Mouse (Mus musculus): ENCODE results near the gene Opcml. TPM values are rescaled to one million over a fixed set of nuclear protein-coding genes. Genes with fewer than 3 reads are reported as not detected.

Gene Opcml
- polyA plus RNA-seq, 1 experiment from 2014 or later: 4.1 TPM

GRCm38 (mm10) chr9:28028788-28029393, 238.3 kb downstream of the Opcml start:
- H3K36me3 ChIP-seq: no peaks in the 10 kb centered on the region
- H3K27ac ChIP-seq: no peak overlapping the region
- H3K9ac ChIP-seq: no peak overlapping the region
- no peak overlapping the region for H3K4me3 ChIP-seq (replicated peaks)
- no peak for ATAC-seq (ENCODE audit: insufficient read depth, low FRiP score, low read depth)
- H3K4me2 ChIP-seq: no peak overlapping the region
- no peaks in the 10 kb centered on the region for H3K27me3 ChIP-seq (replicated peaks)
- 54% methylated on average over 7 of the region's 7 CpGs for WGBS
- peaks cover 4% of the 10 kb centered on the region; the same call in 1 of the 2 replicates for H3K4me1 ChIP-seq
- no peaks in the 10 kb centered on the region for H3K9me3 ChIP-seq

- WGBS: 76% methylated on average over 2 of the region's 2 CpGs
- H3K9me3 ChIP-seq: no peaks in the 10 kb centered on the region
- H3K4me2 ChIP-seq: no peak overlapping the region
- H3K27ac ChIP-seq: no peak overlapping the region
- ATAC-seq (ENCODE audit: insufficient read depth, low FRiP score, low read depth): no peak
- H3K27me3 ChIP-seq (replicated peaks): no peaks in the 10 kb centered on the region
- H3K9ac ChIP-seq: no peak overlapping the region
- H3K4me3 ChIP-seq (replicated peaks): no peak overlapping the region
- no peaks in the 10 kb centered on the region for H3K4me1 ChIP-seq
- no peaks in the 10 kb centered on the region for H3K36me3 ChIP-seq
These were observed 258.6 kb downstream of the Opcml start for GRCm38 (mm10) chr9:28049157-28049556.

- Histone ChIP-seq H3K36me3 (no peaks in the 10 kb centered on the region), H3K4me1 (no peaks in the 10 kb centered on the region), H3K27ac (no peak overlapping the region), H3K9me3 (no peaks in the 10 kb centered on the region), H3K4me3 (replicated peaks) (no peak overlapping the region), H3K9ac (no peak overlapping the region), H3K4me2 (no peak overlapping the region), H3K27me3 (replicated peaks) (no peaks in the 10 kb centered on the region)
- WGBS: 46% methylated on average over 2 of the region's 2 CpGs
- ATAC-seq (ENCODE audit: insufficient read depth, low FRiP score, low read depth): no peak
These were observed 266.7 kb downstream of the Opcml start for GRCm38 (mm10) chr9:28057171-28057845.

DNA sequence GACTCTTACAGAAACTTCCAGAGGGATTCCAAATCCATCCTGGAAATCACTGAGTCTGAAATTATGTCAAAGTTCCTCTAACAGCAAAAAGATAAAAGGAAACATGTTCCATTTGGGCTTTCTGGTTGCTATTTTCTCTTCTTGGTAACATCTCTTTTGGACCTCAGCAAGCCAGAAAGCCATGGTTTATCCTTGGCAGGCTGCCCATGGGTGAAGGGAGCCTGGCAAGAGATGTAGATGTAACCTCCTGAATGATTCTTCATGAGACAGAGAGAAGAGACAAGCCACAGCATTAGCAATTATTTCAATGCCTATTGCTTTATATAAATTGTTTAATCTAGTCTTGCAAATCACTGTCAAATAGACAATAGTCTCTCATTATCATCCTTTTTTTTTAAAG, 274.6 kb downstream of the Opcml start:
- H3K27ac ChIP-seq: no peak overlapping the region
- no peaks in the 10 kb centered on the region for H3K4me1 ChIP-seq
- no peak overlapping the region for H3K4me2 ChIP-seq
- no peak overlapping the region for H3K4me3 ChIP-seq (replicated peaks)
- no peaks in the 10 kb centered on the region for H3K36me3 ChIP-seq
- no peaks in the 10 kb centered on the region for H3K27me3 ChIP-seq (replicated peaks)
- no peak overlapping the region for H3K9ac ChIP-seq
- no peaks in the 10 kb centered on the region for H3K9me3 ChIP-seq
- ATAC-seq (ENCODE audit: insufficient read depth, low FRiP score, low read depth): no peak

- H3K9me3 ChIP-seq: no peaks in the 10 kb centered on the region
- 36% methylated on average over 4 of the region's 4 CpGs for WGBS
- H3K4me3 ChIP-seq (replicated peaks): no peak overlapping the region
- H3K4me2 ChIP-seq: no peak overlapping the region
- no peaks in the 10 kb centered on the region for H3K36me3 ChIP-seq
- H3K27ac ChIP-seq: no peak overlapping the region
- H3K9ac ChIP-seq: no peak overlapping the region
- no peak for ATAC-seq (ENCODE audit: insufficient read depth, low FRiP score, low read depth)
- H3K4me1 ChIP-seq: no peaks in the 10 kb centered on the region
- no peaks in the 10 kb centered on the region for H3K27me3 ChIP-seq (replicated peaks)
These were observed 290.1 kb downstream of the Opcml start for GRCm38 (mm10) chr9:28080694-28081093.

DNA sequence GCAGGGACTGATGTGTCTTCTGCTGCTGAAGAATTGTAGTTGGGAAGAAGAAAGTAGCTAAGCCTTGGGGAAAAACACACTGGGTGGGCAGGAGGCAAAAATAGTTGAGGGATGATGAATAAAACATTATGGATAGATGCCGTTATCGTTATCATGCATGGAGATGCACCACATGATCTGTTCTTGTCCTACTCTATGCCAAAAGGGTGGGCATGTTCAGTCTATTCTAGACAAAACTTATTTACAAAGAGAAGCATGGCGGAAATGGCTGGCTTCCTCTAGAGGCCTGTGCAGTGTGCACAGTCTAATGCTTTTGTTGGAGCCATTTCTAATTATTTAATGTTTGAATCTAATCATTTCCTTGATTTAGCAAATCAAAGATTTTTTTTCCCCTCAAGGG, 293.2 kb downstream of the Opcml start:
- Histone ChIP-seq H3K4me1 (no peaks in the 10 kb centered on the region), H3K4me2 (no peak overlapping the region), H3K9me3 (no peaks in the 10 kb centered on the region), H3K36me3 (no peaks in the 10 kb centered on the region), H3K27me3 (replicated peaks) (no peaks in the 10 kb centered on the region), H3K27ac (no peak overlapping the region), H3K9ac (no peak overlapping the region), H3K4me3 (replicated peaks) (no peak overlapping the region)
- no peak for ATAC-seq (ENCODE audit: insufficient read depth, low FRiP score, low read depth)
- 92% methylated on average over 3 of the region's 3 CpGs for WGBS

- no peaks in the 10 kb centered on the region for H3K27me3 ChIP-seq (replicated peaks)
- peak; percentile 47; the same call in 1 of the 2 replicates for ATAC-seq (ENCODE audit: insufficient read depth, low FRiP score, low read depth)
These were observed 293.7 kb downstream of the Opcml start for GRCm38 (mm10) chr9:28084273-28084726.

DNA sequence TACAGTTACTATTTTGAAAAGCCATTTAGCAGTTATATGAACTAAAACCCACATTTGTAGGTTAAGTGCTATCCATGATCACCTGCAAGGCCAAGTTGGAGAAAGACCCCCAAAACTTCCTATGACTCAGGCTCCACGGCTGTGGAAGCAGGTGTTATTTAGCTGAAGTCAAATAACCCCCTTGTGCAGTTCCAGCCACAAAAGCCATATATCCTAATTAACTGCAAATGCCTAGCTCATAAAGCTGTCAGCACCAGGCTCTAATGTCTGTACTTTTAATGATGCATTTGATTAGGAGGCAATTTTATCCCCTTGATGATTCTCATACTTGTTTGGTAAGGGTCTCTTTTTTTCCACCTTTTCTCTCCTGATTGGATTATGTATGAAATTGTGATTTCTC, 300.8 kb downstream of the Opcml start:
- 48% methylated on average over 1 of the region's 1 CpGs for WGBS
- no peak for ATAC-seq (ENCODE audit: insufficient read depth, low FRiP score, low read depth)
- H3K4me1 ChIP-seq: no peaks in the 10 kb centered on the region

More at GRCm38 (mm10) chr9:28084273-28084726, 293.7 kb downstream of the Opcml start:
- Histone ChIP-seq H3K4me1 (no peaks in the 10 kb centered on the region), H3K27ac (no peak overlapping the region), H3K9me3 (no peaks in the 10 kb centered on the region), H3K4me2 (no peak overlapping the region), H3K9ac (no peak overlapping the region), H3K4me3 (replicated peaks) (no peak overlapping the region), H3K36me3 (no peaks in the 10 kb centered on the region)
- WGBS: 24% methylated on average over 2 of the region's 2 CpGs

DNA sequence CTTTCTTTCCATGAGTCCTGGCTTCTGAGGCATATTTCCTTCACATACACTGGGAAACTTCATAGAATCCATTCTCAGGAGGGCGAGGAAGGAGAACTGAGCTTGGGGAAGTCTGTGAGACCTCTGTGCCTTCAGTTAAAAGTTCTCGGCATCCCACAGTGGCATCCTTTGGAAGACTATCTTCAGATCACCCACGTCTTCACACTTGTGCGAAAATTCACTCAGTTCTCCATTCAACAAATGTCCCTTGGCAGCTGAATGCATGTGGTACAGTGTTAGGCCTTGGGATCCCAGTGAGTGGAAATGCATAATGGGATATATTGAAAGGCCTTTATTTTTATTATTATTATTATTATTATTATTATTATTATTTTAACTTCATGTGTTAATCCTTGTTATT, 304.1 kb downstream of the Opcml start:
- H3K9ac ChIP-seq: no peak overlapping the region
- H3K4me3 ChIP-seq (replicated peaks): no peak overlapping the region
- ATAC-seq (ENCODE audit: insufficient read depth, low FRiP score, low read depth): no peak
- no peaks in the 10 kb centered on the region for H3K4me1 ChIP-seq
- H3K4me2 ChIP-seq: no peak overlapping the region
- 82% methylated on average over 4 of the region's 4 CpGs for WGBS
- H3K9me3 ChIP-seq: no peaks in the 10 kb centered on the region
- H3K36me3 ChIP-seq: no peaks in the 10 kb centered on the region
- H3K27ac ChIP-seq: no peak overlapping the region
- no peaks in the 10 kb centered on the region for H3K27me3 ChIP-seq (replicated peaks)

More for the DNA sequence above, 300.8 kb downstream of the Opcml start:
- no peaks in the 10 kb centered on the region for H3K36me3 ChIP-seq
- no peak overlapping the region for H3K27ac ChIP-seq
- H3K27me3 ChIP-seq (replicated peaks): no peaks in the 10 kb centered on the region
- H3K4me3 ChIP-seq (replicated peaks): no peak overlapping the region
- no peak overlapping the region for H3K9ac ChIP-seq
- H3K9me3 ChIP-seq: no peaks in the 10 kb centered on the region
- no peak overlapping the region for H3K4me2 ChIP-seq

GRCm38 (mm10) chr9:28096204-28096603, 305.6 kb downstream of the Opcml start:
- no peaks in the 10 kb centered on the region for H3K9me3 ChIP-seq
- H3K4me2 ChIP-seq: no peak overlapping the region
- H3K27me3 ChIP-seq (replicated peaks): no peaks in the 10 kb centered on the region
- H3K4me1 ChIP-seq: no peaks in the 10 kb centered on the region
- WGBS: 91% methylated on average over 2 of the region's 2 CpGs
- no peaks in the 10 kb centered on the region for H3K36me3 ChIP-seq
- no peak for ATAC-seq (ENCODE audit: insufficient read depth, low FRiP score, low read depth)
- H3K27ac ChIP-seq: no peak overlapping the region
- no peak overlapping the region for H3K9ac ChIP-seq
- H3K4me3 ChIP-seq (replicated peaks): no peak overlapping the region

DNA sequence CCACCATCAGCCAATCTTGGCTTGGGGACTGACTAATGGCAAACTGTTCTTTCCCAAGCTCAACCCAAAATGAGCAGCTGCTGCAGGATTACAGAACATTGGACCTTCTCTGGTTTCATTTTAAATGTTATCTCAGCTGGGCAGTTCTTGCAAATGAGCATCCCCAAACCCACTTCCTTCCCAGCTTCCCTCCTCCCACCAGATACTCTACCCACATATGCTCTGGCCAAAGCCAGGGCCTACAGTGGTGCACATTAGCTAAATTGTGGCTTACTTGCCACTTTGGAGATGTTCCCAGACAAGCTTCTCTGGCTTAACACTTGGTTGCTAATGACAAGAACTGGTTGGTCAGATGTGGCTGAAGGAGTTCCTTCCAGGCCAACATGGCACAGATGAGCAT, 311.4 kb downstream of the Opcml start:
- Histone ChIP-seq H3K4me1 (no peaks in the 10 kb centered on the region), H3K4me3 (replicated peaks) (no peak overlapping the region)

GRCm38 (mm10) chr9:28121858-28122257, 331.3 kb downstream of the Opcml start:
- WGBS: 74% methylated on average over 2 of the region's 2 CpGs
- H3K9me3 ChIP-seq: no peaks in the 10 kb centered on the region
- H3K9ac ChIP-seq: no peak overlapping the region
- no peak overlapping the region for H3K27ac ChIP-seq
- H3K4me1 ChIP-seq: no peaks in the 10 kb centered on the region
- no peak overlapping the region for H3K4me2 ChIP-seq
- H3K27me3 ChIP-seq (replicated peaks): no peaks in the 10 kb centered on the region
- no peak for ATAC-seq (ENCODE audit: insufficient read depth, low FRiP score, low read depth)
- no peaks in the 10 kb centered on the region for H3K36me3 ChIP-seq
- H3K4me3 ChIP-seq (replicated peaks): no peak overlapping the region

More for the DNA sequence above, 311.4 kb downstream of the Opcml start:
- Histone ChIP-seq H3K27ac (no peak overlapping the region), H3K4me2 (no peak overlapping the region), H3K9me3 (no peaks in the 10 kb centered on the region), H3K36me3 (no peaks in the 10 kb centered on the region), H3K27me3 (replicated peaks) (no peaks in the 10 kb centered on the region), H3K9ac (no peak overlapping the region)
- no peak for ATAC-seq (ENCODE audit: insufficient read depth, low FRiP score, low read depth)

Data from stomach, embryonic 15.5 days (tissue).